Mouse (Mus musculus) adrenal gland, adult 8-10 months (tissue): ENCODE results near the gene Efcab1. TPM values are rescaled to one million over a fixed set of nuclear protein-coding genes. Genes with fewer than 3 reads are reported as not detected.
A peak's percentile ranks its signal among the peaks of the same experiment; 100 is the strongest.
"Not testable (repeated sequence)": the region's sequence is repeated elsewhere in the genome, so short reads cannot be mapped to it uniquely, and the experiment has no call there.

Source experiments
- DNase-seq: peaks from one replicate; pipeline ENCODE4 v3.0.0; 2022
- total RNA-seq, 4 experiments: library from RNA; stranded (reverse); gene quantifications; 2 replicates each; pipeline ENCODE4 v1.2.4; 2022

Efcab1 gene
- total RNA-seq: 1 to 10 TPM; 2.3 to 4.9 (median 3.7) TPM

GRCm38 (mm10) chr16:14906393-14907100, at the start of gene Efcab1:
Gene Efcab1, plus strand, starts transcription at chr16:14906606.
- peak; percentile 17 for DNase-seq

GRCm38 (mm10) chr16:14859443-14859842, 47.0 kb upstream of the Efcab1 start:
- DNase-seq: peak; percentile 7

GRCm38 (mm10) chr16:14884916-14885315, 21.5 kb upstream of the Efcab1 start:
- no peak for DNase-seq

- DNase-seq: no peak
Measured at GRCm38 (mm10) chr16:14885372-14885771, 21.0 kb upstream of the Efcab1 start.

- no peak for DNase-seq
Measured at GRCm38 (mm10) chr16:14892492-14892891, 13.9 kb upstream of the Efcab1 start.

- DNase-seq: no peak
Measured at GRCm38 (mm10) chr16:14893864-14894263, 12.5 kb upstream of the Efcab1 start.

GRCm38 (mm10) chr16:14894713-14895112, 11.7 kb upstream of the Efcab1 start:
- DNase-seq: no peak

- DNase-seq: no peak
Measured at GRCm38 (mm10) chr16:14895543-14895942, 10.9 kb upstream of the Efcab1 start.

- DNase-seq: not testable (repeated sequence)
Measured at GRCm38 (mm10) chr16:14930711-14931110, 24.3 kb downstream of the Efcab1 start.

- not testable (repeated sequence) for DNase-seq
Measured at GRCm38 (mm10) chr16:14936478-14937166, 30.2 kb downstream of the Efcab1 start.

GRCm38 (mm10) chr16:14939552-14939951, 33.1 kb downstream of the Efcab1 start:
- DNase-seq: no peak

GRCm38 (mm10) chr16:14939994-14940715, 33.7 kb downstream of the Efcab1 start:
- DNase-seq: no peak

GRCm38 (mm10) chr16:14940898-14941297, 34.5 kb downstream of the Efcab1 start:
- DNase-seq: no peak

GRCm38 (mm10) chr16:14943530-14943929, 37.1 kb downstream of the Efcab1 start:
- DNase-seq: no peak

GRCm38 (mm10) chr16:14947561-14947960, 41.2 kb downstream of the Efcab1 start:
- DNase-seq: not testable (repeated sequence)

GRCm38 (mm10) chr16:14951894-14952293, 45.5 kb downstream of the Efcab1 start:
- DNase-seq: no peak

GRCm38 (mm10) chr16:14959743-14960142, 53.3 kb downstream of the Efcab1 start:
- DNase-seq: no peak

- DNase-seq: no peak
Measured at GRCm38 (mm10) chr16:14973696-14974095, 67.3 kb downstream of the Efcab1 start.

- DNase-seq: no peak
Measured at GRCm38 (mm10) chr16:14979228-14979627, 72.8 kb downstream of the Efcab1 start.

GRCm38 (mm10) chr16:14989614-14990268, 83.3 kb downstream of the Efcab1 start:
- no peak for DNase-seq

GRCm38 (mm10) chr16:14991001-14991400, 84.6 kb downstream of the Efcab1 start:
- DNase-seq: no peak

GRCm38 (mm10) chr16:14992461-14993107, 86.2 kb downstream of the Efcab1 start:
- no peak for DNase-seq
